Mouse (Mus musculus) embryonic facial prominence, embryonic 10.5 days (tissue): ENCODE data around the gene Tent4a. TPM values are rescaled to one million over a fixed set of nuclear protein-coding genes. Genes with fewer than 3 reads are reported as not detected.
A peak's percentile ranks its signal among the peaks of the same experiment; 100 is the strongest.

Experiments used
- DNase-seq: peaks from one replicate; pipeline ENCODE4 v3.0.0-alpha.2; 2017; ENCODE audit warnings: low spot score
- H3K27ac ChIP-seq: fragments of 300-500 bp; sonication (generic); replicated peaks from 2 replicates; pipeline ENCODE4 v1.5.1; 2016; ENCODE audit warnings: mild to moderate bottlenecking
- H3K27me3 ChIP-seq: fragments of 300-500 bp; sonication (generic); replicated peaks from 2 replicates; pipeline ENCODE4 v1.6.1; 2016; ENCODE audit warnings: low read depth, mild to moderate bottlenecking; ENCODE audit not compliant: poor library complexity, severe bottlenecking
- H3K36me3 ChIP-seq: fragments of 300-500 bp; sonication (generic); replicated peaks from 2 replicates; pipeline ENCODE4 v1.6.1; 2016; ENCODE audit warnings: mild to moderate bottlenecking, moderate library complexity
- H3K4me1 ChIP-seq: fragments of 300-500 bp; sonication (generic); 2 replicates; pipeline ENCODE4 v1.6.1; 2016
- H3K4me3 ChIP-seq: fragments of 300-500 bp; sonication (generic); 2 replicates; pipeline ENCODE4 v1.5.1; 2016; ENCODE audit warnings: mild to moderate bottlenecking, moderate library complexity
- H3K9me3 ChIP-seq: fragments of 300-500 bp; sonication (generic); 2 replicates; pipeline ENCODE4 v1.6.1; 2016; ENCODE audit warnings: mild to moderate bottlenecking
- WGBS: fragments of 180-500 bp; shearing (Covaris S2); methylation state at CpG from one replicate; pipeline ENCODE4 v1.1.7; 2016; 5-methylcytosine and 5-hydroxymethylcytosine counted together
- polyA plus RNA-seq: library from polyadenylated mRNA; unstranded; fragments of >200 nt; fragmentation: Nextera tagmentation; extraction: Ambion mirVana; gene quantifications from 2 replicates; pipeline ENCODE4 v1.2.1, GENCODE M21; 2016

Gene Tent4a
- polyA plus RNA-seq, 1 experiment from 2014 or later = 5.0 TPM

DNA sequence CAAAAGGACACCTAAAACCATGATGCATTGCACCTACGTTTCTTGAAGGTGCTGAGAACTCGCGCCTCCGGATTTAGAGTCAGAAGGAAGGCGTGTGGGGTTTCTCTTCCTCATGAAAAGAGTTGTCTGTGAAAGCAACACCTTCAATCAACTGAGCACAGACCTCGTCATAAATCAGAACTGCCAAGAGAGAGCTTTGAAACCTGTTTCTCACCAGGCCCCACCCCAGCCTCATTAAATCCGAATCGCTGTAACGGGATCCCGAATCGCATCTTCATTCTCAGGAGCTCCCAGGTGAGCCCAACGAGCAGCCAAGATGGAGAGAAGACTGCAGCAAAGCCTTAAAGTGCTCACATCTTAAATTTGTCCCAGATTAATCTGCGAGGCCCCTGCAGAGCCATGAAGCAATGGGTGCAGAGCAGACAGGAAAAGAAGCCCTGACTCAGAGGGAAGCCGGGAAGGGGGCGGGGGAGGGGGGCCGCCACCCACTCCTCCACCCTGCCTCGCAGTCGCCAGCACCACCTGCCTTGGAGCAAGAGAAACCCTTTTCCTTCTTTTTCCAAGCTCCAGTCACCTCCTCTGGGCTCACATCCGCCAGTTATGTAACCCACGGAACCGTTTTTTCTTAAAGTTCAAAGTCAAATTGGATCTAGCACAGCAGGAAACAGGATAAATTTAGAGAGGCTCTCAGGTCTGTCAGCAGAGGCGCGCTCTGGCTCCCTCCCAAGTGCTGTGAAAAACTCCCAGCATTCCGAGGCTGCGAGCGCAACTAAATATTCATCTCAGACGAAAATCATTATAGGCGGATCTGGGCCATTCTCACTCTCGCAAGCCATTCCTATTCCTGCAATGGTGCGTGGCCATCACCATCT, 52.5 kb downstream of the Tent4a start:
- Histone ChIP-seq H3K27ac (no peak overlapping the region), H3K9me3 (no peaks in the 10 kb centered on the region), H3K4me3 (peak overlapping the region; percentile 50), H3K4me1 (peaks cover 16% of the 10 kb centered on the region), H3K36me3 (no peaks in the 10 kb centered on the region), H3K27me3 (peaks cover 64% of the 10 kb centered on the region)
- peak; percentile 35 for DNase-seq
- WGBS = 2% methylated on average over 30 of the region's 30 CpGs

DNA sequence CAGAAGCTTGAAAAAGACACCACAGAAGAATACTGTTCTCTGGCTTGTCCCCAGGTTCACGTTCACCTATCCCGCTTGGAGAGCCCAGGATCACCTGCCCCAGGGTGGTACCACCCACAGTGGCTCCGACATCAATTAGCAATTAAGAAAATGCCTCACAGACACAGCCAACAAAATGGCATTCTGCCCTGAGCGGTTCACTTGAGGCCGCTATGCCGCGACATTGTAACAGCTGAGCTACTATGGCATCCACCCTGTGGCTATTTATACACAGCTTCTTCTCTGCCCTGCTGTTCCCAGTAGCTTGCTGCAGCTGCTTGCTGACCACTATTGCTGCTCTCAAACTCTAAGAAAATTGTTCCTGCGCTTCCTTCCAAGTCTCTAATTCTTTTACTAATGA, 53.4 kb downstream of the Tent4a start:
- Histone ChIP-seq H3K4me1 (peaks cover 16% of the 10 kb centered on the region), H3K27me3 (peaks cover 56% of the 10 kb centered on the region), H3K9me3 (no peaks in the 10 kb centered on the region), H3K27ac (no peak overlapping the region), H3K4me3 (peak overlapping the region; percentile 50; the same call in 1 of the 2 replicates), H3K36me3 (no peaks in the 10 kb centered on the region)
- 6% methylated on average over 8 of the region's 8 CpGs for WGBS
- DNase-seq = no peak

DNA sequence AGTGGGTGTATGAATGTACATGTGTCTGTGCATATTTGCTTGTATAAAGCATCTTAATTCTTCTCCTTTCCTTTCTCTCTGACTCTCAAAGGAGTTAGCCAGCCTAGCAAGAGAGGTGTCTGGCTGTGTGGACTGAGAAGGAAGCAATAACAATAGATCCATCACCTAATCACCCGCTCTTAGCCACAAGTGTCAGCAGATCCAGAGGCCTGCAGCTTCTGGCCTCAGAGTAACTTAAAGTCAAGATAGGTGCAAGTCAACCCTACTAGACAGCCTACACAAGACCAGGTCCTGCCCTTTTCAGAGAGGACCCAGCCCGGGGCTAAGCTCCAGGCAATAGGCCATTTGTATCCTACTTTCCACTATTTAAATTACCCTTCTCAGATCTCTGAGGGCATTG, 54.5 kb downstream of the Tent4a start:
- Histone ChIP-seq H3K4me1 (peaks cover 16% of the 10 kb centered on the region), H3K36me3 (no peaks in the 10 kb centered on the region), H3K9me3 (no peaks in the 10 kb centered on the region), H3K4me3 (no peak overlapping the region), H3K27ac (no peak overlapping the region), H3K27me3 (peaks cover 51% of the 10 kb centered on the region)
- 77% methylated on average over 2 of the region's 2 CpGs for WGBS
- no peak for DNase-seq

DNA sequence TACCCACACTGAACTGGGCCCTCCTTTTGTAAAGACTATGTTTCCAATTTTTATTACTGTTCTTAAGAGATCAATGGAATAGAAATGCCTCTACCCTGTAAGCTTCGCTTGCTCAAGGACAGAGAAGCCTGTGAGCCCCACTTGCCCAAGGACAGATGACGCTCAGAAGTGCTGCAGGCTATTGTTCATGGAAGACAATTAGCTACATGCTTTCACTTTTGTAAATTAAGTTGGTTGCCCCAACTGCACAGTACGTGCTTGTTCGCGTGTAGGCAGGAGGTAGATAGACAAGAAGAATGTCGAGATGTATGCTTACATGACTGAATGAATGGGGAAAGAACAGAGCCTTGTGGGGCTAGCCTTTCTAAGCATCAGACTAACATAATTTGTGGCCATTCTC, 55.7 kb downstream of the Tent4a start:
- no peak overlapping the region for H3K4me3 ChIP-seq
- peaks cover 16% of the 10 kb centered on the region for H3K4me1 ChIP-seq
- H3K9me3 ChIP-seq = no peaks in the 10 kb centered on the region
- DNase-seq = no peak
- WGBS = 89% methylated on average over 6 of the region's 6 CpGs
- H3K36me3 ChIP-seq = no peaks in the 10 kb centered on the region
- no peak overlapping the region for H3K27ac ChIP-seq
- peaks cover 42% of the 10 kb centered on the region for H3K27me3 ChIP-seq

- H3K9me3 ChIP-seq = no peaks in the 10 kb centered on the region
- WGBS = 50% methylated on average over 17 of the region's 17 CpGs
- H3K36me3 ChIP-seq = no peaks in the 10 kb centered on the region
- no peak overlapping the region for H3K4me3 ChIP-seq
- no peaks in the 10 kb centered on the region for H3K27me3 ChIP-seq
- H3K27ac ChIP-seq = no peak overlapping the region
- peak; percentile 66 for DNase-seq
- H3K4me1 ChIP-seq = no peaks in the 10 kb centered on the region
These were observed 73.6 kb downstream of the Tent4a start for GRCm38 (mm10) chr13:69460635-69461465.

DNA sequence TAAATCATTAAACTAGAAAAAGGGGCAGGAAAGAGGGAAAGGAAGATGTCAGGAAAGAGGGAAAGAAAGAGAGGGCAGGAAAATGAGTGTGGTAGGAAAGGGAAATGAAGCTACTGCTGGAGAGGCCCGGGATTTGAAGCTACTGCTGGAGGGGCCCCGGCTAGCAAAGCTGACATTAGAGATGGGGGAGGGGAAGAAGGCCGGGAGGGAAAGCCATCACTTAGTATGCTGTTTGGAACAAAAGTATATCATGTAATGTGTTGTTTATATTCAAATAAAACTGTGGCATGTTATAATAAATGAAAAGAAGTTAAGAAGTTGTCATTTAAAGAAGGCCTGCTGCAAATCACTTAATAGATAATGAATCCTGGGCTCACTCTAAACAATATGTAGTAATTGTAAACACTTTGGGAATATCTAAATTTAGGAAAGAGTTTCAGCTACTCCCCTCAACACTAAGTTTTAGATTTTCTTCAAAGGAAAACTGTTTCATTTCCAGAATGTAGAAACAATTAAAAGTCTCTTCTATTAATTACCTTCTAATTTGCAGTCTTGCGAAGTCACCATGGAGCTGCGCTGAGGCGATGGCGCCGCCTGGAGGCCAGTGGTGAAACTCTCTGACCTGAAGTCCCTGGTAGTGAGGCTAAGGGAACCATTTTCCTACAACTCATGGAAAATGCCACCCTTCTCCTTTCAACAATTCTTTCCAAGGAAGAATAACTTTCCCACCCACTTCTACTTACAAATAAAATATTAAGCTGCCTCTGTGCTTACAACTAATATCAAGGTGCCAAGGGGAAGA, 74.6 kb downstream of the Tent4a start:
- no peak overlapping the region for H3K4me3 ChIP-seq
- WGBS = 21% methylated on average over 8 of the region's 8 CpGs
- DNase-seq = peak; percentile 64
- no peak overlapping the region for H3K27ac ChIP-seq
- H3K36me3 ChIP-seq = no peaks in the 10 kb centered on the region
- H3K27me3 ChIP-seq = no peaks in the 10 kb centered on the region
- no peaks in the 10 kb centered on the region for H3K9me3 ChIP-seq
- H3K4me1 ChIP-seq = no peaks in the 10 kb centered on the region

- H3K4me3 ChIP-seq = no peak overlapping the region
- 80% methylated on average over 2 of the region's 2 CpGs for WGBS
- DNase-seq = no peak
- H3K27me3 ChIP-seq = no peaks in the 10 kb centered on the region
- H3K9me3 ChIP-seq = no peaks in the 10 kb centered on the region
- no peaks in the 10 kb centered on the region for H3K4me1 ChIP-seq
- H3K27ac ChIP-seq = no peak overlapping the region
- H3K36me3 ChIP-seq = no peaks in the 10 kb centered on the region
These were observed 75.5 kb downstream of the Tent4a start for GRCm38 (mm10) chr13:69458891-69459290.

GRCm38 (mm10) chr13:69458461-69458860, 76.0 kb downstream of the Tent4a start:
- Histone ChIP-seq H3K36me3 (no peaks in the 10 kb centered on the region), H3K27ac (no peak overlapping the region), H3K9me3 (no peaks in the 10 kb centered on the region), H3K27me3 (no peaks in the 10 kb centered on the region), H3K4me3 (no peak overlapping the region), H3K4me1 (no peaks in the 10 kb centered on the region)
- WGBS = 88% methylated on average over 6 of the region's 6 CpGs
- DNase-seq = no peak

DNA sequence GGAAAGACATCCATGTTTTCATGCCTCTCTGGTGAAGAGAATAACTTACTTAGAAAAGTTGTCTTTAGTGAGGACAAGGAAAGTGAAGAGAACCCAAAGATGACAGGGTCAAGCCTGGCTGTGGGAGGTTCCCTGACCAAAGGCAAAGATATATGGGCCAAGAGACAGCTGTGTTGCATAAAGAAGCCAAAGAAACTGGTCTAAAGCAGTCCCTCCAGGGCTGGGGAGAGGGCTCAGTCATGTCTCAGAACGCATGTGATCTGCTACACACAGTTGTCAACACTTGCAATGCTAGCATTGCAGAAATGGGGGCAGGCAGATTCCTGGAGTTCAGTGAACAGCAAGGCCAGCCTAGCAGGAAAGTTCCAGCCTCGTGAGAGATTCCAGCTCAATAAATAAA, 77.3 kb downstream of the Tent4a start:
- no peak overlapping the region for H3K4me3 ChIP-seq
- no peaks in the 10 kb centered on the region for H3K27me3 ChIP-seq
- no peak overlapping the region for H3K27ac ChIP-seq
- H3K4me1 ChIP-seq = no peaks in the 10 kb centered on the region
- no peaks in the 10 kb centered on the region for H3K36me3 ChIP-seq
- DNase-seq = no peak
- H3K9me3 ChIP-seq = no peaks in the 10 kb centered on the region
- WGBS = 87% methylated on average over 2 of the region's 2 CpGs

DNA sequence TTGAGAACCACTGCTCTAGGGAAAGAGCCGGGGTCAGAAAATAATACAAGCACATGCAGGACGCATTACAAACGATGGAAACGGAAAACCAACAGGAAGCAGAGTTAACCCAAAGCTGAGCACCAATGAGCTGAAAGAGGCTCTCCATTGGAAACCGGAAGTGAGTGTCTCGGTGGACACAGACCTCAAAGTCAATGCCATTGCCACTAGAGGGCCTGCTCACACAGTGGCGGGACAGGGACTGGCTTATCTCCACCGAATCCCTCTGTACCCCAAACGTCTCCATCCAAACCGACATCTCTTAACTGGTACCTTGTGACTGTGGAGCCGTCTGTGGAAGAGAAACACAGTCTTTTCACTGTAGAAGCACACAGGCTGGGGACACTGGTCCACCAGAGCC, 77.8 kb downstream of the Tent4a start:
- Histone ChIP-seq H3K4me1 (no peaks in the 10 kb centered on the region), H3K9me3 (no peaks in the 10 kb centered on the region), H3K36me3 (no peaks in the 10 kb centered on the region), H3K27ac (no peak overlapping the region), H3K4me3 (no peak overlapping the region), H3K27me3 (no peaks in the 10 kb centered on the region)
- 74% methylated on average over 11 of the region's 11 CpGs for WGBS
- no peak for DNase-seq

GRCm38 (mm10) chr13:69455476-69456175, 78.8 kb downstream of the Tent4a start:
- no peak overlapping the region for H3K27ac ChIP-seq
- H3K36me3 ChIP-seq = no peaks in the 10 kb centered on the region
- no peaks in the 10 kb centered on the region for H3K27me3 ChIP-seq
- H3K9me3 ChIP-seq = no peaks in the 10 kb centered on the region
- DNase-seq = no peak
- no peak overlapping the region for H3K4me3 ChIP-seq
- no peaks in the 10 kb centered on the region for H3K4me1 ChIP-seq
- 84% methylated on average over 14 of the region's 14 CpGs for WGBS
